Mouse (Mus musculus): ENCODE data around the gene Hmox1.

Gene Hmox1

GRCm38 (mm10) chr8:75093399-75094156, at the start of gene Hmox1:
Gene Hmox1 (plus strand): TSS chr8:75093621.
- peak; percentile 94 to 98 for DNase-seq

GRCm38 (mm10) chr8:75046303-75046702, 47.1 kb upstream of the Hmox1 start:
- no peak for DNase-seq

GRCm38 (mm10) chr8:75047784-75048183, 45.6 kb upstream of the Hmox1 start:
- no peak for DNase-seq

- DNase-seq: no peak
These were observed 40.1 kb upstream of the Hmox1 start for GRCm38 (mm10) chr8:75053342-75053741.

- DNase-seq: no peak
These were observed 37.7 kb upstream of the Hmox1 start for GRCm38 (mm10) chr8:75055673-75056072.

GRCm38 (mm10) chr8:75060022-75060421, 33.4 kb upstream of the Hmox1 start:
- DNase-seq: no peak

- no peak for DNase-seq
These were observed 32.6 kb upstream of the Hmox1 start for GRCm38 (mm10) chr8:75060815-75061214.

- DNase-seq: no peak
These were observed 30.1 kb upstream of the Hmox1 start for GRCm38 (mm10) chr8:75063290-75063689.

GRCm38 (mm10) chr8:75064790-75065189, 28.6 kb upstream of the Hmox1 start:
- no peak for DNase-seq

GRCm38 (mm10) chr8:75067287-75067686, 26.1 kb upstream of the Hmox1 start:
- DNase-seq: no peak

GRCm38 (mm10) chr8:75070297-75070696, 23.1 kb upstream of the Hmox1 start:
- no peak for DNase-seq

- DNase-seq: peak; percentile 73 to 85
These were observed 21.6 kb upstream of the Hmox1 start for GRCm38 (mm10) chr8:75071627-75072346.

- no peak for DNase-seq
These were observed 18.5 kb upstream of the Hmox1 start for GRCm38 (mm10) chr8:75074876-75075275.

- DNase-seq: no peak
These were observed 15.2 kb upstream of the Hmox1 start for GRCm38 (mm10) chr8:75078215-75078614.

- no peak for DNase-seq
These were observed 14.6 kb upstream of the Hmox1 start for GRCm38 (mm10) chr8:75078851-75079250.

- DNase-seq: no peak
These were observed 11.9 kb upstream of the Hmox1 start for GRCm38 (mm10) chr8:75081364-75082040.

GRCm38 (mm10) chr8:75082181-75082805, 11.1 kb upstream of the Hmox1 start:
- DNase-seq: no peak

- DNase-seq: peak; percentile 94 to 95
These were observed 9.6 kb upstream of the Hmox1 start for GRCm38 (mm10) chr8:75083846-75084245.

- no peak for DNase-seq
These were observed 8.9 kb upstream of the Hmox1 start for GRCm38 (mm10) chr8:75084382-75085064.

- peak in 1 of 2 experiments; percentile 34 for DNase-seq
These were observed 7.4 kb upstream of the Hmox1 start for GRCm38 (mm10) chr8:75086002-75086401.

GRCm38 (mm10) chr8:75087127-75087526, 6.3 kb upstream of the Hmox1 start:
- DNase-seq: no peak
